Mouse (Mus musculus): Measurements from ENCODE around the gene Nrap.

- TF ChIP-seq CTCF (conservative IDR thresholded peaks at IDR 0.05; ENCODE audit: low read length) = no peak
- TF ChIP-seq NANOG (IDR thresholded peaks at IDR 0.05; ENCODE audit: borderline replicate concordance, low read length) = no peak
- no peak for TF ChIP-seq POU5F1 (IDR thresholded peaks at IDR 0.05; ENCODE audit: borderline replicate concordance, low read length)
These were observed 34.6 kb downstream of the Nrap start for GRCm38 (mm10) chr19:56355201-56355600.

All from E14TG2a.4 (cell line).